Mouse (Mus musculus) granulocyte monocyte progenitor cell, adult 5-6 weeks (primary cell): ENCODE results near the gene Sptbn4. TPM values are rescaled to one million over a fixed set of nuclear protein-coding genes. Genes with fewer than 3 reads are reported as not detected.

Source experiments
- ATAC-seq: replicated peaks from 2 replicates; pipeline ENCODE4 v1.8.0; 2016; ENCODE audit warnings: mild to moderate bottlenecking, moderate TSS enrichment, inconsistent platforms; ENCODE audit not compliant: poor library complexity, severe bottlenecking
- total RNA-seq, 2 experiments: library from RNA; stranded (forward) in 1 of 2; stranded (reverse) in 1 of 2; fragments of 200-712, 200-1000 nt in 1 of 2; fragments of >200 nt in 1 of 2; fragmentation: Nextera tagmentation in 1 of 2; gene quantifications; 2 replicates each; pipeline ENCODE4 v1.2.3; 2014 to 2017

The Sptbn4 gene
- total RNA-seq, 2 experiments from 2014 or later: not detected

DNA sequence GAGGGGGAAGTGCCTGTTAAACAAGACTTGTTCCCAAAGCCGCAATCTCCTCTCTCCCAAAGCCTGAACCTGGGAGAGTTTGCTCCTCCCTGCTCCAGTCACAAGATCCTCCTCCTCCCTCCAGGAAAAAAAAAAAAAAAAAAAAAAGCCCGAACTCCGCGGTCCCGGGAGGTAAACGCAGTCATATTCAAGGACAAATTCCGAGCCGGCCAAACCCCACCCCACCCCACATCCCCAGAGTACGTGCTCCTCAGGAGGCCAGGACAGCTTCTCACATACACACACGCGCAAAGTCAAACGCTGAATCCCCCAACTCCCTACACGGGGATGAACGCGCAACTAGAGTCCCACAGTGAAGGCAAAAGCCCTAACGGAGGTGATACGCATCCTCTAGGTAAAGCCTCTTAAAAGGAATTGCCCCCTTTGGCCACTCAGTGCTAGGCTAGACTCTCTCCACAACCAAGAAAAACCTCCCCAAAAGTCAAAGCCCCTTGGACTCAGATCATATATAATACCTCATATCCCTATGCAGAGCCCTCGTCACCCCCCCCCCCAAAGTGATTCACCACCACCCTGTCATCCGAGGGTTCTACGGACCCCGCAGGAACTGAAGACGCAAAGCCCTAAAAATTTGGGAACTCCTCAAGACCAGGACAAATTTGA is 51.8 kb downstream of the Sptbn4 start:
- no peak for ATAC-seq

DNA sequence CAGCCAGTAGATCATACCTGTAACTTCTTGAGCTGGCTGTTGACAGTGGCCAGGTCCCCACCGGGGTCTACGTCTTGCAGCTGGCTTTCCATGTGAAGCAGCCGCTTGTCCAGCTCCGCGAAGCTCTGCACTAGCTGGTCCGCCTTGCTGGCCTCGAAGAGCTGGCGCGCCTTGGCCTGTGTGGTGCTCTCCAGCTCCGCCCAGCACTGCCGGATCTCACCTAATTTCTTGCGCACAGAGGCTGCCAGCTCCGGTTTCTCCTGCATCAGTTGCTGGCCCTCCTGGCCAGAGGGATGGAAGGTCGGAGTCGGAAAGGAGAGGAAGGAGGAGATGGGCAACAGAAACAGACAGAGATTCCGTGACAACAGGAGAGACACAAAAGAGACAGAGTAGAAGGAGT is 56.1 kb downstream of the Sptbn4 start:
- ATAC-seq: no peak

DNA sequence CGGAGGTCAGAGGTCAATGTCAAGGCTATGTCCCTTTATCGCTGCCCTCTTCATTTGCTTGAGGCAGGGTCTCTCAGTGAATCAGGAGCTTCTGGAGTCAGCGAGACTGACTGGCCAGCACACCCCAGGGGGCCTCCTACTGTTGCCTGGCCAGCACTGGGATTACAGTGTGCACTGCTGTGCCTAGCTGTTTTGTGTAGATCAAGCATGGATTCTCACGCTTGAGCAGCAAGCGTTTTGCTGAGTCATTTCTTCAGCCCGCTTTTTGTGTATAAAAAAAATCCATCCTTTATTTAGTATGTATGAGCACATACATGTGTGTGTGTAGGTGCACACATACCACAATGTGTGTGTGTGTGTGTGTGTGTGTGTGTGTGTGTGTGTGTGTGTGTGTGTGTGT is 58.3 kb downstream of the Sptbn4 start:
- ATAC-seq: no peak

DNA sequence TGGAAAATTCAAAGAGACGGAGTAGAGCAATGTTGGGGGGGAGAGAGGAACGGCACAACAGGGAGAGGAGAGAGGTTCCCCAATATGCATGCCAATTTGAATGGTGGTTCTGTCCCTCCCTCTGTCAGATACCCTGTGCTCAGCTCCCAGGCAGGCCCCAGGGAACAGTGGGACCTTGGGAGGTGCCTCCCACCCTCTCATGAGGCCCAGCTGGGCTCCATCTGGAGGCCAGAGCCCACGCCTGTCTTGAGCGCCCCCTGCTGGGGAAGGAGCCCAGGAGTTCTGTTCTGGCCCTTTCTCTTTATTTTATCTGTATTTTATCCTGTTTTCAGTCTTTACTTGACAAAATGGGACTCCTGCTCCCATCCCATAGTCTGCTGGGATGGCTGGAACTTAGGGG is 62.8 kb downstream of the Sptbn4 start:
- peak; percentile 79 for ATAC-seq

DNA sequence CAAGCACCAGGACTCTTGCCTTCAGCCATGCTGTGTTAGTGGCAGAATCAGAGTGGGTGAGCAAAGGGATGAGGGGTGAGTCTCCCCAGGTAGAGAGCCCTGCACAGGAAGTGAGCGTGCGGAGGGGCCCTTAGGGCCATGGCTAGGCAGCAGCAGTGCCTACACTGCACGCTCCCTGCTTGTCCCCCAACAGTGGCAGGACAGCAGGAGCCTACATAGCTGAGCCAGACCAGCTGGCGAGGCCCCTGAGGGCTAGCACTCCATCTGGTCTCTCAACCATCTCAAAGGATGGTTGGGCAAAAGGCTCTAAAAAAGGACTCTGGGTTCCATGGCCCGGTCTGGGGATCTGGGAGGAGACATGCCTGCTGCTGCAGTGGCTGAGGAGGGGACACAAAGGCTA is 63.4 kb downstream of the Sptbn4 start:
- ATAC-seq: no peak

DNA sequence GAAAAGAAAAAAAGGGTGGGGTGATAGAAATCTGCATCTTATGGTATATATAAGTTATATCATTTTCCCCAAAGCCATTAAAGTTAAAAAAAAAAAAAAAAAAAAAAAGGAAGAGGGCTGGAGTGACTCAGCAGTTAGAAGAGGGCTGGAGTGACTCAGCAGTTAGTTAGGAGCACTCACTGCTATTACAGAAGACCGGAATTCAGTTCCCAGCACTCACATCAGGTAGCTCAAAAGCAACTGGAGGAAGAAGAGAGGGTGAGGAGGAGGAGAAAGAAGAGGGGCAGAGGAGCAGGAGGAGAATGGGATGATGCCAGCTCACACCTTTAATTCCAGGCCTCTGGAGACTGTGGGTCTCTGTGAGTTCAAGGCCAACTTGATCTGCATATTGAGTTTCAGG is 64.3 kb downstream of the Sptbn4 start:
- peak; percentile 59 for ATAC-seq

DNA sequence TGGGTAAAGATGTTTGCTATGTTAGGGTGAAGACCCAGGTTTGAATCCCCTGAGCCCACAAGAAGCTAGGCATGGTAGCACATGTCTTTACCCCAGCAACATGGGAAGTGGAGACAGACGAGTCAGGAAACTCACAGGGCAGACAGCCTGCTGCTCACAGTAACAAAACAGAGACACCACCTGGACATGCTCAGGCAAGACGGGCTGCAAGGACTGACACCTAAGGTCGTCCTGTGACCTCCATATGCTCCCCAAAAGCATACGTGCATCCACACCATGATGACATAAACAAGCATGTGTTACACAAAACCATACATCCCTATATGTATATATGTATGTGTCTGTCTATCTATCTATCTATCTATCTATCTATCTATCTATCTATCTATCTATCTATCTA is 65.9 kb downstream of the Sptbn4 start:
- ATAC-seq: no peak

DNA sequence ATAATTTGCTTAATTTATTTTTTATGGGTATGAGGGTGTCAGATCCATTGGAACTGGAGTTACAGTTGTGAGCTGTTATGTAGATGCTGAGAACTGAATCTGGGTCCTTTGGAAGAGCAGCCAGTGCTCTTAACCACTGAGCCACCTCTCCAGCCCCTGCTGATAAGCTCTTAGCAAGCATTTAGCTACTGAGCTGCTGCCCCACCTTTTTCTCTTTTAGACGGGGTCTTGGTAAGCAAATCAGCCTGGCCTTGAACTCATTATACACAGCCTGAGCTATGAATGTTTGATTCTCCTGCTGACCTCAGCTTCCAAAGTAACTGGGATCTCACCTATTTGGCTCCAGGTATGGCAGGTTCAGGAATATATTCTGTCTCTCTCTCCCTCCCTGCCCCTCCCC is 66.5 kb downstream of the Sptbn4 start:
- no peak for ATAC-seq

DNA sequence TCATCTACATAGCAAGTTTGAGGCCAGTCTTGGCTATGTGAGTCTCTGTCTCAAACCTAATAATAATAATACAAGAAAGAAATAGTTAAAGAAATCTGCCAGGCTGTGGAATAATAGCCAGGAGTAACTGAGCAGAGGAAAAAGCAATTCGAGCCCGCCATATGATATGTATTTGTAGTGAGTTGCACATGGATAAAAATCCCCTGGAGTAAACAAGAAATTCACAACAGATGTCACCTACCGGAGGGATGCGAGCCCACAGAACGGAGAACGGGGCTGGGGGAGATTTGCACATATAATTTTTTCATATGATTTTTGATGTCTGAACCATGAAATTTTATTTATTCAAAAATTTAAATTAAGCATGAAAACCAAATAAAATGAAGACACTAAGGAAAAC is 67.7 kb downstream of the Sptbn4 start:
- ATAC-seq: no peak

DNA sequence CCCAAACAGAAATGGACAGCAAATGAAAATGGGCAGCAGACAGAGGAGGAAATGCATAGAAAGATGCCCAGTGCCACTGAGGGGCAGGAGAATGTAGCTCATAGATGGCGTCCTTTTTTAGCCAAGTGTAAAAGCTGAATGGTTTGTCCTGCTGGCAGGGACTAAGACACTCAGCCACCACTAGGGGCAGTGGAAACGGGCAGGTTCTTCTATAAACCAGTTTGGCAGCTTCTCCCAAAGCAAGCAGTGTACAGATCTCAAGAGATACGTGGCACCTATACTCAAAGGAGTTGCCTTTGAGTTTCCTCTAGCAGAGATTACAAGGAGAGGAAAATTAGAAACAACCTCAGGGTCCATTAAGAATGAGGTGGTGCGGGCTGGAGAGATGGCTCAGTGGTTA is 69.1 kb downstream of the Sptbn4 start:
- ATAC-seq: peak; percentile 68

DNA sequence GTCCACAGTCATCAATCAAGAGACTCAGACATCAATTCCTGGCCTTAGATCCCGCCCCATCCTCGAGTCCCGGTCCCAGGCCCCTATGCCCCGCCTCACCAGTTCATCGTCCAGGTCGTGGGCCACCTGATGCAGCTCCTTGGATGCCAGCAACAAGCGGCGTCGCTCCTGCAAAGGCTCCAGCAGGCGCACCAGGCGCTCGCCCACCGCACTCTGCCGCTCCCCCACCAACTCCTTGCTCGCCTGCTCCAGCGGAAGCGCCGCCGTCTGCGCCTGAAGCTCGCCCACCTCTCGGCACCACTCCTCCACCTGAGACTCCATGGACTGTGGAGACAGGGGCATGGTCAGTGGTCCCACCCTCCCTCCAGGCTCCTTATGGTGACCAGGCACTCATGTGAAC is 72.2 kb downstream of the Sptbn4 start:
- peak; percentile 20; the same call in 1 of the 2 replicates for ATAC-seq

DNA sequence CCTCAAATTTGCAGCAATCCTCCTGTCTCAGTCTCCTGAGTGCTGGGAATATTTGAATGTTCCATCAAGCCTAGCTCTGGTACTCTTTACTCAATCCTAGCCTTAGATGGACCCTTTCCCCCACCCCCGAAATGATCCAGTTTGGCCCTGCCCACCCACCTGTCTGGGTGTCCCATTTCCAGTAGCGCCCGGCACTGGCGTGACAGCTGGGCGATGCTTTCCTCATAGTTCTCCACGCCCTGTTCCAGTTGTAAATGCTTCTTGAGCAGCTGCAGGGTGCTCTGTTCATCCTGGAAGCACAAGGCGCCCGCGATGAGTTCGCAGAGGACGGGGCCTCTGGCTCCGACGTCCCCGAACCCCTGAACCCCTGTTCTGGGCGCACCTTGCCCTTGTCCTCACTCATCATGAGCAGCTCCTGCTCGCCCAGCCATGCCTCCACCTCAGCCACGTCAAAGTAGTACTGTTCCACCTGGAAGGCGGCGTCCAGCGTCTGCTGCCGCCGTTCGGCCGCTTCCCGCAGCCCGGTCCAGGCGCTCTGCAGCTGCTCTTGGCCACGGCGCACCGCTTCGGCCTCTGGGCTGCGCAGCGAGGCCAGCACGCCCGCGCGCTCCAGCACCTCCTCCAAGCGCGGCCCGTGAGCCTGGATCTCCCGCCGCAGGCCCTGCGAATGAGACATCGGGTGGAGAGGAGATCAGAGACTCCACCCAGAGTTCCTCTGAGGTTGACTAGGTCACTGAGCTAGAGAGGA is 75.6 kb downstream of the Sptbn4 start:
- no peak for ATAC-seq

DNA sequence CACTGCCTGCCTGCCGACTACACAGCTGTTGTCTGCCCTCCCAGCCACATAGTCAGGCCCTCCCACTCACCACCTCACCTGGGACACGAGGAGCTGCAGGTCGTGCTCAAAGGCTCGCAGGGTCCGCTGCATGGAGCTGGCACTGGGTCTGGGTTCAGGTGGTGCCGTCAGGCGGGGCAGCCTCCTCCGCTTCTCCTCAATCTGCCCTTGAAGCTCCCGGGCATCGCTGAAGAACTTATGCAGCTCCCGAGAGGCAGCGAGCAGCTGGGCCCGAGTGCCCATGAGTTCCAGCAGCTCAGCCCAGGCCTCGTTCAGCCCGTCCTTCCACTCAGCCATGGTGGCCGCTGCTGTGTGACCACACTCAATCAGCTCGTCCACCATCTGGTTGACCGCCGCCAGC is 78.4 kb downstream of the Sptbn4 start:
- ATAC-seq: no peak

DNA sequence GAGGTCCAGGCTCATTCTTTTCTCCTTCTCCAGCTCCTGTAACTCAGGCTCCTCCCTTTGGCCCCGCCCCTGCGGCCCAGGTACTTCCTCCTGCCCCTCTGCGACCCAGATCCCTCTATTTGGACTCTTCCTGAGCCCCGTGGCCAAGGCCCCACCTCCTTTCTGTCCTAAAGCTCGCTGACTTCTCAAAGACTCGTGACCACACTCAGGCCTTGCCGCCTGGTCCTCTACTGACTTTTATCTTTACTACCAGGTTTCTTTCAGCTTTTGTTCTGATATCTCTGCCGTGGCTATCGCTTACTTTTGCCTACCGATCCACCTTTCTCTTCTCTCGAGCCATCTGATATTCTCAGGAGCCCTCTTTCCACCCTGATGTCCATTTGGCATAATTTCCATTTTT is 79.5 kb downstream of the Sptbn4 start:
- peak; percentile 48 for ATAC-seq

DNA sequence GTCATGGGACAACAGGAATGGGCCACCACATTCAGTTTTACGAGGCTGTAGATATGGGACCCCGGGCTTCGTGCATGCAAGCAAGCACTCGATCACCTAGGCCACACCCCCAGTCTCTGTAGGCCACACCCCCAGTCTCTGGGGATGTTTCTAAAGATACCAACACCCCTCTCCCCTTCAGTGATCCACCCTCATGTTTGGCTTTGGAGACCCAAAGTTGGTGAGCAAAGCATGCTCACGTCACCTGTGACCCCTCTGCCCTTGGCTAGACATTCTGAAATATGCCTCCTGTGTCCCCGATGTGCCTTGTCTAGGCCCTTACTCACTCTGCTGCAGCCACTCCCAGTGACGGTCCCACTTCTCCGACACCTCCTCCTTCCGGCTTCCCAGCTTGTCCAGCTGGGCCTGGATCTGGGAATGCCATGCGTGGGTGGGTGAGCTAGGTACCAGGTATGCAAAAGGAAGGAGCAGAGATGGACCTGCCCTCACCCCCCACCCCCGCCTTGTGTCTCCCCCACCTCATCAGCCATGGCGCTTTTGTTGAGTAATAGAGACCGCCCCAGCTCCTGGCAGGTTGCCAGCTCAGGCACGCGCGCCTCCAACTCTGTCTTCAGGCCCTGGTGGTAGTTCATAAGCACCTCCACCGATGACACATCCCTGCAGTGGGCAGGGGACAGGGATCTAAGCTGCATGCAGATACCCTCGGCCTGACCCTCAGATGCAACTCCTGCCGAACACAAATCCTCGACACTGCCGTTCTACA is 81.2 kb downstream of the Sptbn4 start:
- ATAC-seq: no peak

DNA sequence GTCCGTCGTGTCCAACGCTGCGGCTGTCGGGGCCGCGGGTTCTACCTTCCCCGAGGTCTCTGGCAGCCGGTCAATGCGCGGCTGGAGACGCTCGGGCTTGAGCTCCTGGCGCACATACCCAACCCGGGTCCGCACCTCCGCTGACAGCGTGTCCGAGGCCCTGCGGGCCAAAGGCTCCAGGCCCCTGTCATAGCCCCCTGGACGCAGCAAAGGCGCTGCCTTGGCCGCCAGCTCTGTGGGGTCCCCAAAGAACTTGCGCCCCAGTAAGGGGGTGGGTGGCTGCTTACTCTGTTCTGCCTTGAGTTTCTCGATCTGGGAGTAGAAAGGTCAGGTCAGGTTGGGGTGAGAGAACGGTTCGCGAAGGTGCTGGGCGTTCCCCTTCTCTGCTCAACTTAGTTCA is 83.1 kb downstream of the Sptbn4 start:
- ATAC-seq: no peak

DNA sequence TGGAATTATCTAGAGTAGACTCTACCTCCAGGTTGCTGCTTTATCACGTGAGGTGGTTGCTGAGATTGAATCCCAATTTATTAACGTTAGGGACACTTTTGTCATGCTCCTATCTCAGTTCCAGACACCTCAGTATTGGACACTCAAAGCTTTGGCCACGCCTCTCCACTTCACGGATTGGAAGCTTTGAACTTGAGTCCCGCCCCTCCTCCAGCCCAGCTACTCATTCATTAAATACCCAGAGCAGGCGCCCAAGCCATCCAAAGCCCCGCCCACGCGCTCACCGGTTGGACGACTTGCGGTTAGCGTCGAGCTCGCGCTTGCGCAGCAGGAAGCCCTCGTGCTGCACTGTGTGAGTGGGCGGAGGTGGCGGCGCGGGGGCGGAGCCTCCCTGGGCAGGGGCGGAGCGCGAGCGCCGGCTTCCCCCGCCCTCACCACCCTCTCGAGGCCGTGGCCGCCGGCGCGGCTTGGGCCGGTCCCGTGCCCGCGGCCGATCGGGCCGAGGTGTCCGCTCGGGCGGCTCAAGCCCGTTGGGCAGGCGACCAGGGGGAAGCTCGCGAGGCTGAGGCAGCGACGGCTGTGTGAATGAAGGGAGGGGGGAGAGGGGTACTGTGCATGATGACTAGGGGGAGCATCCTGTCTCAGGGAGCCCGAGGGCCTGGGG is 86.1 kb downstream of the Sptbn4 start:
- ATAC-seq: peak; percentile 82

DNA sequence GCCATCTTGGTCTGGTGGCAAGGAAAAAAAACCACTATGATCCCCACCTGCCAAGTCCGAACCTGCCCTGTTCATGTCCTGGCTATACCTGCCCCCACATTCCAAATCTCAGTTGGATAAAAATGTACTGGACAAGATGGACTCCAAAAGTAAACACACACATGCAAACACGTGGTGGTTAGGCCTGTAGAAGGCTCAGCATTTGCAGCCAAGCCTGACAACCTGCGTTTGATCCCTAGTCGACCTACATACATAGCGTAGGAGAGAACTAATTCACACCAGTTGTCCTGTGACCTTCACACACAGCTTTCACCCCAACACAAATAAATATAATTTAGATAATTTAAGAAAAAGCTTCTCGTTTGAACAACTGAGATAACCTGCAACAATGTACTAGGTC is 86.7 kb downstream of the Sptbn4 start:
- no peak for ATAC-seq

DNA sequence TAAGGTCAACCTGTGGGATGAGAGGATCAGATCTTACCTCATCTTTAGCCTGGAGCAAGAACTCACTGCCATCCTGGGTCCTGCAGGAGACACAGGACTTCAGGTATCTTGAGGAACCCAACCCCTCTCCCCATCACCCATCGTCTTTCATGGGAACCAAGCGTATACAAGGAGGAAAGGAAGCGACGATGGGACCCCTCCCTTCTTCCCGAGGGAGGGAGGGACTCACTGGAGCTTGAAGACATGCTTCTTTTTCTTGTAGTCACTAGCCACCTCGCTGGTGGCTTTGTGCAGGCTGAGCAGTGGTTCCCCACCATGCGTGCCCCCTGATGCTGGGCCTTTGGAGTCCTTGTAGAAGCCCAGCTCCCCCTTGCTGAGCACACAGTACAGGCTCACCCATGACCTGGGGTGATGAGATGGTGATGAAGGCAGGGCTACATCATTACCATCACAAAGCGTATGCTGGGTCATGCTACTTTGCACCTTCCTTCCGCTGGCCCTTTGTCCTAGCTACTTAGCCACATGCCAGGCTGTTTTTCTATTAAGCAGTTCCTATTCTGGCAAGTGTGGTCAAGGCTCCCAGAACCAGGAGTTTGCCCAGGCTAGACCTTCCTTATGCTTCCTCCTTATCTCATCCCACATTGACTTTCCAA is 87.7 kb downstream of the Sptbn4 start:
- no peak for ATAC-seq

DNA sequence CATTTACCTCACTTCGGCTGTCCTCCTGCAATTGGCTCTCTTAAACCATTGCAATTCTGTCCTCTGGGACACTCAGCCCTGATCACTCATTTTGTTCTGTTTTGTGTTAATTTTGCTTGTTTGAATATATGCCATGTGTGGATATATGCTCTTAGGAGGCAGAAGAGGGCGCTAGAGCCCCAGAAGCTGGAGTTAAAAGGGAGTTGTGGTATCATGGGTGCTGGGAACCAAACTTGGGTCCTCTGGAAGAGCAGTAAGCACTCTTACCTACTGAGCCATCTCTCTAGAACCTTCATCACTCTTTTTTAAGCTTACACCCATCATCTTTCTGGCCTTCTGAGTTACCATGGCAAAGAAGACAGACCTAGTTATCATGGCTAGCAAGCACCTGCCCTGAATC is 88.3 kb downstream of the Sptbn4 start:
- ATAC-seq: no peak
